Mouse (Mus musculus): ENCODE data around the gene Chpf.

Gene Chpf

GRCm38 (mm10) chr1:75442811-75443210 lies 36.3 kb downstream of the Chpf start:
- no peak for DNase-seq (ENCODE audit: low read depth in 1 of 2, low spot score in 2 of 2)

GRCm38 (mm10) chr1:75442171-75442570 lies 36.9 kb downstream of the Chpf start:
- DNase-seq (ENCODE audit: low read depth in 1 of 2, low spot score in 2 of 2): no peak

GRCm38 (mm10) chr1:75441471-75441996 lies 37.6 kb downstream of the Chpf start:
- no peak for DNase-seq (ENCODE audit: low read depth in 1 of 2, low spot score in 2 of 2)

GRCm38 (mm10) chr1:75440661-75441060 lies 38.4 kb downstream of the Chpf start:
- no peak for DNase-seq (ENCODE audit: low read depth in 1 of 2, low spot score in 2 of 2)

- DNase-seq (ENCODE audit: low read depth in 1 of 2, low spot score in 2 of 2): no peak
These were observed 40.3 kb downstream of the Chpf start for GRCm38 (mm10) chr1:75438782-75439181.

GRCm38 (mm10) chr1:75435475-75436328 lies 43.4 kb downstream of the Chpf start, which contains the start of gene Gmppa:
Gmppa (plus strand) TSS chr1:75435930.
- DNase-seq (ENCODE audit: low read depth in 1 of 2, low spot score in 2 of 2): peak in 1 of 2 experiments; percentile 36

- DNase-seq (ENCODE audit: low read depth in 1 of 2, low spot score in 2 of 2): no peak
These were observed 53.2 kb downstream of the Chpf start for GRCm38 (mm10) chr1:75425796-75426471.

All from monocyte, adult 2 months (primary cell).